Mouse (Mus musculus) liver, embryonic 14.5 days (tissue): ENCODE results near the gene Ddx55. TPM values are rescaled to one million over a fixed set of nuclear protein-coding genes. Genes with fewer than 3 reads are reported as not detected.

ENCODE experiments used
- ATAC-seq: fragments of 200-750 bp; cut with Nextera tagmentation; 2 replicates; pipeline ENCODE4 v1.8.0; 2017; ENCODE audit warnings: moderate number of reproducible peaks, mild to moderate bottlenecking, moderate library complexity; ENCODE audit not compliant: insufficient read depth
- DNase-seq, 3 experiments: peaks; one replicate each; pipeline ENCODE4 v3.0.0-alpha.2; 2012 to 2013; ENCODE audit warnings: low read depth in 3 of 3, low spot score in 3 of 3
- H3K27ac ChIP-seq: fragments of 300-500 bp; sonication (generic); 2 replicates; pipeline ENCODE4 v1.5.1; 2014; ENCODE audit warnings: moderate library complexity, mild to moderate bottlenecking, control low read depth, inconsistent platforms
- H3K27me3 ChIP-seq: fragments of 300-500 bp; sonication (generic); 2 replicates; pipeline ENCODE4 v1.6.1; 2014; ENCODE audit warnings: mild to moderate bottlenecking, low read length, moderate library complexity; ENCODE audit not compliant: control insufficient read depth, insufficient read depth
- H3K36me3 ChIP-seq: fragments of 300-500 bp; sonication (generic); replicated peaks from 2 replicates; pipeline ENCODE4 v1.6.1; 2014; ENCODE audit warnings: low read depth; ENCODE audit not compliant: control insufficient read depth, insufficient read depth
- H3K4me1 ChIP-seq, 2 experiments: fragments of 200-500 bp in 1 of 2; fragments of 300-500 bp in 1 of 2; sonication (generic) in 1 of 2; replicated peaks; 2 replicates each; pipeline ENCODE4 v1.6.1; 2012 to 2014; ENCODE audit warnings: antibody characterized with exemption in 1 of 2, inconsistent platforms in 1 of 2, low read length in 1 of 2; ENCODE audit not compliant: control insufficient read depth in 2 of 2, insufficient read depth in 2 of 2
- H3K4me2 ChIP-seq: fragments of 300-500 bp; sonication (generic); 2 replicates; pipeline ENCODE4 v1.6.1; 2014; ENCODE audit warnings: low read depth, mild to moderate bottlenecking, control low read depth, moderate library complexity
- H3K4me3 ChIP-seq, 2 experiments: fragments of 200-500 bp in 1 of 2; fragments of 300-500 bp in 1 of 2; sonication (generic) in 1 of 2; 2 replicates each; pipeline ENCODE4 v1.5.1; 2012 to 2014; ENCODE audit warnings: low read depth in 2 of 2, low read length in 2 of 2, mild to moderate bottlenecking in 2 of 2, control low read depth in 1 of 2, inconsistent platforms in 1 of 2, moderate library complexity in 1 of 2; ENCODE audit not compliant: insufficient read depth in 1 of 2
- H3K9ac ChIP-seq: fragments of 300-500 bp; sonication (generic); replicated peaks from 2 replicates; pipeline ENCODE4 v1.6.1; 2014; ENCODE audit warnings: mild to moderate bottlenecking, control low read depth, moderate library complexity
- H3K9me3 ChIP-seq: fragments of 300-500 bp; sonication (generic); 2 replicates; pipeline ENCODE4 v1.6.1; 2016; ENCODE audit warnings: low read length, mixed read lengths; ENCODE audit not compliant: control insufficient read depth
- CTCF ChIP-seq: IDR thresholded peaks from 2 replicates; pipeline ENCODE4 v1.5.1; 2016; ENCODE audit warnings: antibody characterized with exemption, low read depth, control low read depth
- EP300 ChIP-seq: IDR thresholded peaks from 2 replicates; pipeline ENCODE4 v1.6.1; 2016; ENCODE audit warnings: antibody characterized with exemption, low read depth
- WGBS: fragments of 180-500 bp; shearing (Covaris S2); extraction: QIAGEN DNeasy Blood & Tissue Kit; methylation state at CpG from one replicate; pipeline ENCODE4 v1.1.7; 2014; ENCODE audit not compliant: insufficient replicate concordance; 5-methylcytosine and 5-hydroxymethylcytosine counted together
- polyA plus RNA-seq, 2 experiments: library from polyadenylated mRNA; depleted of rRNA in 1 of 2; stranded (reverse) in 1 of 2; unstranded in 1 of 2; fragments of >200 nt; fragmentation: Nextera tagmentation in 1 of 2; extraction: Ambion mirVana in 1 of 2; gene quantifications; 2 replicates each; pipeline versions ENCODE4 v1.2.1 to v1.2.3; 2012 to 2014

The Ddx55 gene
- polyA plus RNA-seq, 2 experiments: 4.7 to 7.1 TPM

- Histone ChIP-seq H3K27ac (no peak overlapping the region), H3K4me3 (no peak overlapping the region), H3K9me3 (no peaks in the 10 kb centered on the region), H3K27me3 (peaks cover 35% of the 10 kb centered on the region), H3K4me2 (no peak overlapping the region), H3K4me1 (peaks cover 0 to 5% of the 10 kb centered on the region in 2 experiments; a peak in 2 of 4 replicates), H3K9ac (no peak overlapping the region), H3K36me3 (no peaks in the 10 kb centered on the region)
- TF ChIP-seq CTCF (no peak), EP300 (no peak)
- ATAC-seq: no peak
- 19% methylated on average over 8 of the region's 8 CpGs for WGBS
- no peak for DNase-seq
These were observed 23.0 kb upstream of the Ddx55 start for GRCm38 (mm10) chr5:124529697-124530096.

- no peak for TF ChIP-seq CTCF
- no peak for TF ChIP-seq EP300
- ATAC-seq: peak; percentile 42; the same call in 1 of the 2 replicates
- H3K27me3 ChIP-seq: peaks cover 35% of the 10 kb centered on the region
- WGBS: under 1% methylated on average over 94 of the region's 96 CpGs
- H3K4me2 ChIP-seq: peak within 1 kb of the TSS; percentile 76
- H3K9me3 ChIP-seq: no peaks in the 10 kb centered on the region
- DNase-seq: no peak
- peaks cover 5 to 11% of the 10 kb centered on the region in 2 experiments for H3K4me1 ChIP-seq
- no peak within 1 kb of the TSS for H3K9ac ChIP-seq
- H3K36me3 ChIP-seq: no peaks in the 10 kb centered on the region
- H3K4me3 ChIP-seq: peak within 1 kb of the TSS; percentile 51 to 61
- H3K27ac ChIP-seq: no peak within 1 kb of the TSS
These were observed 21.7 kb upstream of the Ddx55 start, which contains the start of gene Rilpl1 for GRCm38 (mm10) chr5:124530655-124531582. Gene Rilpl1, minus strand, starts transcription at chr5:124531391.

- Histone ChIP-seq H3K4me2 (peak overlapping the region; percentile 76), H3K27ac (no peak overlapping the region), H3K36me3 (no peaks in the 10 kb centered on the region), H3K4me3 (peak overlapping the region; percentile 51 to 61), H3K9me3 (no peaks in the 10 kb centered on the region), H3K4me1 (peaks cover 5 to 11% of the 10 kb centered on the region in 2 experiments), H3K27me3 (peaks cover 35% of the 10 kb centered on the region), H3K9ac (no peak overlapping the region)
- WGBS: 18% methylated on average over 14 of the region's 14 CpGs
- no peak for ATAC-seq
- no peak for DNase-seq
- TF ChIP-seq EP300 (no peak), CTCF (no peak)
These were observed 21.1 kb upstream of the Ddx55 start for GRCm38 (mm10) chr5:124531583-124531930.

- no peaks in the 10 kb centered on the region for H3K36me3 ChIP-seq
- 16% methylated on average over 7 of the region's 7 CpGs for WGBS
- no peak overlapping the region for H3K4me3 ChIP-seq
- H3K27me3 ChIP-seq: peaks cover 35% of the 10 kb centered on the region
- H3K4me2 ChIP-seq: no peak overlapping the region
- DNase-seq (no peak), ATAC-seq (peak; percentile 38; the same call in 1 of the 2 replicates)
- TF ChIP-seq EP300 (no peak), CTCF (no peak)
- H3K9me3 ChIP-seq: no peaks in the 10 kb centered on the region
- peaks cover 5 to 11% of the 10 kb centered on the region in 2 experiments for H3K4me1 ChIP-seq
- no peak overlapping the region for H3K27ac ChIP-seq
- H3K9ac ChIP-seq: no peak overlapping the region
These were observed 20.2 kb upstream of the Ddx55 start for GRCm38 (mm10) chr5:124532451-124532850.

GRCm38 (mm10) chr5:124535016-124535415 lies 17.6 kb upstream of the Ddx55 start:
- H3K4me1 ChIP-seq: peaks cover 9 to 14% of the 10 kb centered on the region in 2 experiments
- H3K27ac ChIP-seq: no peak overlapping the region
- 40% methylated on average over 5 of the region's 5 CpGs for whole genome bisulfite sequencing
- H3K9me3 ChIP-seq: no peaks in the 10 kb centered on the region
- no peak overlapping the region; the same call in 1 of the 2 replicates for H3K9ac ChIP-seq
- TF ChIP-seq CTCF (no peak), EP300 (peak; percentile 20; the same call in 1 of the 2 replicates)
- DNase-seq (no peak), ATAC-seq (no peak)
- H3K4me3 ChIP-seq: no peak overlapping the region
- no peak overlapping the region for H3K4me2 ChIP-seq
- H3K36me3 ChIP-seq: no peaks in the 10 kb centered on the region
- H3K27me3 ChIP-seq: peaks cover 21% of the 10 kb centered on the region
